Mouse (Mus musculus): ENCODE data around the gene Uqcrfs1.

DNA sequence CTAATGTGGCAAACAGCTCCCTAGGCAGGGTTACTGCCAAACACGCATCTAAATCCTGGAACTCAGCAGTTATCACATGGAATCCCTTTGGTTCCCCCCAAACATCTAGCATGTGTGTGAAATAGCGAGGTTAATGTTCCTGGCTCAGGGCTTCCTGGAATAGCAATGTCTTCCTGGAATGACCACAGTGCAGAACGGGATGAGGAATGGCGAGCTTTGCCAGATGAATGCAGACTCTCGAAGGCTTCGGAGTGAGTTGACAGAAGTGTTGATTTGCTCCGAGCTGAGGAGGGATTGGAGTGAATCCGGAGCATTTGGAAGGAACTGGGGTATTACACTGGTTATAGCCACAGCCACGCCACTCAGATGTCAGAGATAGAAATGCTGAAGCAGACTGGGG lies 21.2 kb downstream of the Uqcrfs1 start:
- no peak for TF ChIP-seq CTCF (IDR thresholded peaks at IDR 0.05; ENCODE audit: extremely low read depth, insufficient read depth, insufficient read length, insufficient replicate concordance)
- TF ChIP-seq POLR2A (IDR thresholded peaks at IDR 0.05; ENCODE audit: low read depth, low read length) = no peak
